Mouse (Mus musculus) megakaryocyte progenitor cell, adult 5-6 weeks (primary cell): Measurements from ENCODE around the gene Cacnb1. TPM values are rescaled to one million over a fixed set of nuclear protein-coding genes. Genes with fewer than 3 reads are reported as not detected.
A peak's percentile ranks its signal among the peaks of the same experiment; 100 is the strongest.

Source experiments
- ATAC-seq: replicated peaks from 2 replicates; pipeline ENCODE4 v1.8.0; 2016; ENCODE audit warnings: mild to moderate bottlenecking, moderate TSS enrichment, inconsistent platforms; ENCODE audit not compliant: poor library complexity
- total RNA-seq, 2 experiments: library from RNA; stranded (forward) in 1 of 2; stranded (reverse) in 1 of 2; fragments of 157-497, 149-512 nt in 1 of 2; fragments of 200-1000 nt in 1 of 2; gene quantifications; 2 replicates each; pipeline versions ENCODE4 v1.2.3 to v1.2.4; 2015 to 2017

Gene Cacnb1
- total RNA-seq, 2 experiments from 2014 or later, result 0.17 to 0.92 TPM

DNA sequence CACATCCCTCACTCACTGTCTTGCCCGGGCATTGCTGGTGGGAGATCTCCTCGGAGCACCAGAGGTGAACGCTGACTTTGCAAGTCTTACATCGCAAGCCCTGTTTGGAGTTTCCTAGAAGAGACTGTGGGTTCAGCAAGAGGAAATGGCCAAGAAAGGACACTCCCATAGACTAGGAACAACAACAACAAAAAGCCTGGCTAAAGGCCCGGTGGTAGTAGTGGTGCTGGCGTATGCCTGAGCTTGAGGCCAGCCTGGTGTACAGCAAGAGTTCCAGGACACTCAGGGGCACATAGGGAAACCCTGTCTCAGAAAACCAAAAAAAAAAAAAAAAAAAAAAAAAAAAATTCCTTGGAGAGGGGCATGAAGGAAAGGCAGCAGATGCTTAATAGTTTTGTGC, 19.9 kb upstream of the Cacnb1 start:
- ATAC-seq, result no peak

DNA sequence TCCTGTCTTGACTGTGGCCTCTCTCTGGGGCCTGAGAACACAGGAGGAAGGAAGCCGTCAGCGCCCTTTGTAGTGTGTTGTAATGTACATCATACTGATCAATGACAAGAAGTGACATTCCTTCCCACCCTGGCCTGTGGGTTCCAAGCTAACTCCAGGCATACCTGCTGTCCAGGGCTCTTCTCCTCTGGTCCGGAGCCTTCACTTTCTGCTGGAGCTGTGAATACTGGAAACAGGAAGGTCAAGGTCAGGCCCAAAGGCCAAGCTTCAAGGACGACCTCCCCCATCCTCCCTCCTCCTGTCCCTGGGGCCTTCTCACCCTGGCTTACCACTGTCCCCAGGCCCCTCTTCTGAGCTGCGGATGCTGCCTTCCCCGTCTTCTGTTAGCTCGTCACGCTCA, 18.1 kb upstream of the Cacnb1 start:
- ATAC-seq, result no peak

DNA sequence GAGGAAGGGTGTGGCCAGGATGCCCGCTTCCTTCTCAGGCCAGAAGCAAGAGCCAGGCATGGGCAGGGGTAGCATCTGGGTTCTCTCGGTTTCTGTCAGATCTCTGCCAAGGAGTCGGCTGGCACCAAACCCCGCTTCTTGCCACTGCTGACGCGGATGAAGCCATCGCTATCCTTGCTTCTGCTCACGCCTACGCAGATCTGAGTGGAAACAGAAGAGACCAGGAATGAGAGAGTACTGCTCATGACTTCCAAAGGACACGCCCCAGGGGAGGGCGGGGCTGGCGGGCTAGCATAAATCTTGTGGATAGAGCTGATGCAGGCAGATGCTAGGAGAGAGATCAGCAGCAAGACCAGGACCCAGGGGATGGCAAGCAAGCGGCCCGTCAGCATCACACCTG, 15.0 kb upstream of the Cacnb1 start:
- no peak for ATAC-seq

DNA sequence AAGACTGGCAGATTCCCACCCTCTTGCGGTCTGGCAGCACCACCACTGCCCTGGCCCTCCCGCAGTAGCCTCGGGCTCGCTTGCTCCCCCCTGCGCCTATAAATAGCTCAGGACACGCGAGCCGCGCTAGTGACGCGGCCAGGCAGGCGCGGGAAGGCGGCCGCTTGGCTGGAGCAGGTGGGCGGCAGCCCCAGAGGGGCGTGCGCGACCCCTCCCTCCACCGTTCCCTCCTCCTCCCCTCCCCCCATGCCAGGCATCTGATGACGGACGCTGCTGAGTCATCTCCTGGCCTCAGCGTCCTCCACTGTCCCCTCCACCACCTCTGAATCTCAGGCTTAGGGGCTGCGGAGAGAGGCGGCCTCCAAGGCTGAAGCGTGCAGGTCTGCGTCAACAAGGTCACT, 13.1 kb upstream of the Cacnb1 start:
- peak; percentile 24; the same call in 1 of the 2 replicates for ATAC-seq

DNA sequence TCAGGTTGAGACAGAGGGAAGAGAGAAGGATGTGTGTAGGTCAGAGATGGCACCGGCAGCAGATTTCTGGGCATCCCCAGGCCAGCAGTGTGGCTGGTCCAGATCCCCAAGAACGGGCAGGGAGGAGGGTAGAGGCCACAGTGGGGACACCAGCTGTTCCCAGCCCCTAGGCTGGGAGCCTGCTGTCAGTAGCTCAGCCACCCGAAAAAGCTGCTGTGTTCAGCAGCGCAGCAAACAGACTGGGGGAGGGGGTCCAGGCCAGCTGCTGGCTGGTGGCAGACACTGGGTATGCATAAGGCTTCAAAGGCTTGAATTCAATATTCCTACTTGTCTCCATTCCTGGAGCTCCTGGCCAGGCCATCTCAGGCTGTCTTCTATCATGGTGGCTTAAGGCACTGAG, 12.0 kb upstream of the Cacnb1 start:
- no peak for ATAC-seq

DNA sequence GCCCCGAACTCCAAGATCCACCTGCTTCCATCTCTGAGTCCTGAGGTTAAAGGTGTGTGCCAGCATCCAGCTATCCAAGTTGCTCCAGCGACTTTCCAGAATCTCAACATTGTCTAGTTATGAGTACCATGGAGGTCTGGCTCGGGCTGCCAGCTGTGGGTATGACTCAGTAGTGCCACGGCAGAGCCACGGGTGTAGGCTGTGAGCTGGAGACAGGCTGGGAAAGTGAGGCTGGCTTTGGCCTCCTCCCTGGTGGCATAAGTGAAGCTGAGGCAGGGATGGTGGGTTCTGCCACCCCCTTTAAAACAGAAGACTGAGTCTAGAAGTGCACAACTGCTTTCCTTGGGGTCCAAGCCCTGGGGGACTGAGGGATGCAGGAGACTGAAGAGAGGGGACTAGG, 11.2 kb upstream of the Cacnb1 start:
- ATAC-seq, result no peak

DNA sequence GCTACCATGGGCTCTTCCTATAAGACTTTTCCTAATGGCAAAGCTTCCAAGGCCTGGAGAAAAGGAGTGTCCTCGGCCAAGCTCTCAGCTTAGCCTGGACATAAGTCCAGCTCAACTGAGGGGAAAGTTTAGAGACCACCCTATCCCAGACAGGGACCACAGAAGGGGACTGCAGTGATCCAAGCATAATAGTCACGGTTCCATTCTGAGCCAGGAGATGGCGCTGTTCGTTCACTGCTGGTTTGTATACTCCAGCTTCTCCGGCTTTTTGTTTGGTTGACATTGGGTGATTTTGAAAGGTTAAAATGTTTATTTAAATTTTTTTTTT, 8.6 kb upstream of the Cacnb1 start:
- peak; percentile 66 for ATAC-seq

DNA sequence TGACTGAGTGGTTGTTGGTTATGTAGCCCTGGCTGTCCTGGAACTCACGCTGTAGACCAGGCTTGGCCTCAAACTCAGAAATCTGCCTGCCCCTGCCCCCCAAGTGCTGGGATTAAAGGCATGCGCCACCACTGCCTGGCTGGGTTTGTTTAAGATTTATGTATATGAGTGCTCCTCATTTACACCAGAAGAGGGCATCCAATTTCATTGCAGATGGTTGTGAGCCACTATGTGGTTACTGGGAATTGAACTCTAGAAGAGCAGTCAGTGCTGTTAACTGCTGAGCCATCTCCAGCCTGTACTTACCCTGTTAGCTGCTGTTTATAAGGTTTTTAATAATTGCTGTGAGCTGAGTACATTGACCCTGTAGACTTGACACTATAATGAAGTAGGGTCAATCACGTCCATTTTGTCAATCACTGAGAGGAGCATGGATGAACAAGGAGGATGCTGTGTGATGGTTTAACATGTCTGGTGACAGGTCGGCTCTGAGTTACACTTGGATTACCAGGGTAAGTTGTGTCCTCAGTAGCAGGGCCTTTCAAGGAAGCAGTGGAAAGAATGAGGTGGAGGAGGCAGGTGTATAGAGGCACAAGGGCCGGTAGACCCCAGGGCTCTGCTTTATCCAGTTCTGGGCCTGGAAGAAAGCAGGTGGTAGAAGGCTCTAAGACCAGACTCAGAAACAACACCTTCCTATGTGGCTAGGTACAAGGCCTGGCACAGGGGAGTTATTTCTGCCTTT, 8.0 kb upstream of the Cacnb1 start:
- no peak for ATAC-seq

DNA sequence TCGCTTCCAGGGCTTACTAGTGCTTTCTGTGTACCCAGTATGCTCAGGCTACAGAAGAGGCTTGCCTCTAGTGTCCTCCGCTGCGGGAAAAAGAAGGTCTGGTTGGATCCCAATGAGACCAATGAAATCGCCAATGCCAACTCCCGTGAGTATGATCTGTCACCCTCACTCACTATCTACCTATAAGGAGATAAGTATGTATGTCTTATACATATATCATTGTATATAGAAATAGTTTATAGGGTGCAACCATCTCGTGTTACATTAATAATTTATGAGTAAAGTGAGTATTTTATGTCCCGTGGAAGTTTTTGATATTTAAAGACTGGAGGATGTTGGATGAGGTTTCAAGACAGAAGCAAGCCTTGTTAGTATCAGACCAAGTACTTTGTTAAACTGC, 5.0 kb upstream of the Cacnb1 start:
- no peak for ATAC-seq

DNA sequence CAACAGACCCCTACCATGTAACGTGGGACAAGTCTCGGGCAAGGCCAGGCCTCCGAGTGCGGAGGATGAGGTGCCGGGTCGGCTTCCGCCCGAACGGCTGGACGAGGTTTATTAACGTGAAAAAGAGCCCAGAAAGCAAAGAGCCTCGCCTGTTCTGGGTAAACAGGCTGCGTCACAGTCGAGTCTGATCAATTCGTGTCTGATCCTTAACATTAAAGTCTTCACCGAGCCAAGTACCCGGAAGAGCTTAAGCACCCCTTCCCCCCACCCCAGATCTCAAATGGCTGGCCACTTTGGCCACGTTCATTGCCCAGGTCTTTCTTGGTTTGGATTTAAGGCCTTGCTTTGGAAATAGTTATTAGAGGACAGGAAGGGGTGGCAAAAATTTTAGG, 4.5 kb upstream of the Cacnb1 start:
- no peak for ATAC-seq

DNA sequence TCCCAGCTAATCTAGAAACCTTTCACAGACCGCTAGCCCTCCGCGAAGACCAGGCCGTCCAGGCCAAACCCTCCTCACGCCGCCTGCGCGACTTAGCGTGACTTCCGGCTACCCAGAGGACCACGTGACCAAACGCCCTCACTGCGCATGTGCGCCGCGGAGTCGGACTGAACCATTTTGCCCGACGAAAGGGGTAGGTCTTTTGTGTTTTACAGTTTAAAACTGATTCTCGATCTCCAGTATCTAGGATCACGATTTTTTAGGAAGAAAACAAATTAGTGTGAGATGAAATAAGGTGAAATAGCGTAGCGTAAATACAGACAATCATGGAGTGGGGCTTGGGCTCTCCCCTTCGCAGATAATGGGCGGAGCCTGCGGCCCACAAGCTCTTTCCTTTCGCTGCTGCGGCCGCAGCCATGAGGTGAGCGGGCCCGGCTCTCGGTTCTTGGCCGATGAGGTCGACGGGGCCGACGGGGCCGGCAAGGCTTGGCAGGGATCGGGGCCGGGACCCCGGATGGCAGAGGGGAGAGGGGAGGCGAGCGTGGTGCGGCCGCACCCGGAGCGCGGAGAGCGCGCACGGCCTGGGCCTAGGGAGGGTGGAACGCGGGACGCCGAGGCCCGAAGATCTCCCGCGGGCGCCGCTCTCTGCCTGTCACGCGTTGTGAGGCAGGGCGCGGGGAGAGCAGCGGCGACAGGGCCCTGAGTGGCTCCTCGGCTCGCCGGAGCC, 3.9 kb upstream of the Cacnb1 start, which contains the start of gene Rpl19:
TSS of gene Rpl19 (plus strand) at position 141 of the 727 bp plus-strand sequence.
- ATAC-seq, result peak; percentile 74

DNA sequence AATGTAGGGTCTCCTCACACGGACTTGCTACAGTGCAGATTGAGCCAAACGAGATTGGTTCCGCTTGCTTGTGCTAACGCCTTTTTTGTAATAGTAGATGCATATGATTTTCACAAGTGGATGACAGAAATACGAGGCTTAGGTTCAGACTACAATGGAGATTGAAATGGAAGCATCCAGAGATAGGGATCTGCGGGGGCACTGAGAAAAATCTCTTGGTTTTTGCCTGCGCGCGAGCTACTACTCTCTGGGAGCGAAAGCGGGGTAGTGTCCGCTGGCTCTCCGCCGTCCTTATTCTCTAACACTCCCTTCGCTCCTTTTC, 3.4 kb upstream of the Cacnb1 start:
- ATAC-seq, result peak; percentile 11; the same call in 1 of the 2 replicates

DNA sequence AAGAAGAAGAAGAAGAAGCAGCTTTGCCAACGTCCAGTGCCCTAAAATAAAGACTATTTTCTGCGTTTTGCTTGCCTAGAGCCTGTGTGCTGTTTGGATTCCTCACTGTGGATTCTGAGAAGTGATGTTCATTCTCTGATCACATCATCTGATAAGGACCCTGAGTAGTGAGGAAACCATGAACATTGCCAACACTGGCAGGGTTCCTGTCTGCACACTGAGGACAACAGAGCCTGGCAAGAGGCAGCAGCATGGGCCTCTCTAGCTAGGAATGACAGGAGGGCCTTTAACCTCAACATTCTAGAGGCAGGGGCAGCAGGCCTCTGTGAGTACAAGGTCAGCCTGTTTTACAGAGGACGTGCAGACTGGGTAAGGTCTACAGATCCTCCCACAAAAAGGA, 1.7 kb upstream of the Cacnb1 start:
- ATAC-seq, result no peak

DNA sequence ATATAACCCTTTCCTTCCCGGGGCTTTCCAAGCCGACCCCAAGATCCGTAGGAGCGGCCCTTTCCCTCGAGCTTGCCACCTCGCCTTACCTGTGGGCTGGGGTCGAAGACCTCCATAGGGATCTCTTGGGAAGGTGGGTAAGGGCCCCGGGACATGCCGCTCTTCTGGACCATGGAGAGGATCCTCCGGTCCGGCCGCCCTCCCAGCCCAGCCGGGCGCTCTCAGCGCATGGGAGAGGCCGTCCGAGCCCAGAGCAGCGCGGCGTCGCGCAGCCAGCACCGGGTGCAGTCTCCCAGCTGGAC, 630 bp downstream of the Cacnb1 start:
- 0 out of 2 replicates have a peak, but pooled peaks have one; percentile 8 for ATAC-seq

DNA sequence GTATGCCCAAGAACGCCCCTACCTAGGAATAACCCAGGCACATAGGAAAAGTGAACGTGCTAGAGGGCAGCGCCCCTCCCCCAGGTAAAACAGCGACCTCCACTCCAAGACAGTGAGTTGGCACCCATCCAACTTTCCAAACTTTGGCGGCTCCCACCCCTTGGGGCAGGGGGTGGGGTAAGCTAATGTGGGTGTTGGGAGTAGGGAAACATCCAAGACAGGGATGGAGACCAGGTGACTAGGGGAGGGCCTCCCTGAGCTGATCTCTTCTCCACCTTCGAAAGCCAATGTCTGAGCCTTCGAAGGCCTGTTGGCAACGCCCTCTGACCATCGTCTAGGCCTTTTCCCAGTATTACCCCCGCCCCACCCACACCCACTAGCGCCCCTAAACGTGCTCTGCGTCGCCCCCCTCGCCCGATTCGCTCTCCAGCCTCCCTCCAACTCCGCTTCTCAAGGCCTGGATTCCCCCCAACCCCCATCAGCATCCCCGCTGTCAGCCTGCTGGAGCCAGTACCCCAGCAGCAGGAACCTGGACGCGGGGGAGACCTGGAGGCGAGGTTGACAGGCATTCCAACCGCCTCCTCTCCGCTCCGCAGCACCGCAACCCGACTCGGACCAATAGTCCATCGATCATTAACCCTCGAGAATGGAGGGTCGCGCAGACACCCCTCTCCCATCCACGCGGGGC, 1.1 kb downstream of the Cacnb1 start:
- ATAC-seq, result no peak

DNA sequence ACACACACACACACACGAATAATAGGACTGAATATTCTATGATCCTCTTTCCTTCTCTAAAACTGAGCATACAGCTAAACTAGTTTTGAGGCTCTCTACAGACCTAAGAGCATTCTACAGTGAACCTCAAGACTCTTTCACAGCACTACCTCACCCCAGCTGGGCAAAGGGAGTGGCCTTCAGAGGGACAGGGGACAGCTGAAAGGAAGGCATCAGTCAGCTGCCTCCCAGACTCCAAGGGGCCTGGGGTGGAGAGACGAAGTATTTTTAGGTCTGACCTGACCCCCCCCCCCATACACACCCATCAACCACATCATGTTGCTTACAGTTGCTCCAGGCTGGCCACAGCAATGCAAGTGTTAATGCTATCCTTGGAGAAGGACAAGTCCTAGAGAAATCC, 1.7 kb downstream of the Cacnb1 start:
- ATAC-seq, result no peak

DNA sequence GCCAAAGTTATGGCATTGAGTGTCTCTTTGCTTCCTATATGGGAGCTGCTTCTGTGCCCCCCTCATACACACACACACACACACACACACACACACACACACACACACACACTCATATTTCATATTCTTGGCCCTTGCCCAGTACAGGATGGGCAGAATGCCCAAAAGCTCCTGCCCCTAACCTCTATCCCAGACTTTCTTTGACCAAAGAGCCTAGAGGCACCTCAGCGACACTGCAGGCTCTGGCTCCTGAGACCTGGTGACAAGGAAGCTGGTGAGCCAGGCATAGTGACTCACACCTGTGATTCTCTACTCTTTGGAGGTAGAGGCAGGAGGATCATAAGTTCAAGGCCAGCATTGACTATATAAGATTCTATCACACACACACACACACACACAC, 2.1 kb downstream of the Cacnb1 start:
- no peak for ATAC-seq

DNA sequence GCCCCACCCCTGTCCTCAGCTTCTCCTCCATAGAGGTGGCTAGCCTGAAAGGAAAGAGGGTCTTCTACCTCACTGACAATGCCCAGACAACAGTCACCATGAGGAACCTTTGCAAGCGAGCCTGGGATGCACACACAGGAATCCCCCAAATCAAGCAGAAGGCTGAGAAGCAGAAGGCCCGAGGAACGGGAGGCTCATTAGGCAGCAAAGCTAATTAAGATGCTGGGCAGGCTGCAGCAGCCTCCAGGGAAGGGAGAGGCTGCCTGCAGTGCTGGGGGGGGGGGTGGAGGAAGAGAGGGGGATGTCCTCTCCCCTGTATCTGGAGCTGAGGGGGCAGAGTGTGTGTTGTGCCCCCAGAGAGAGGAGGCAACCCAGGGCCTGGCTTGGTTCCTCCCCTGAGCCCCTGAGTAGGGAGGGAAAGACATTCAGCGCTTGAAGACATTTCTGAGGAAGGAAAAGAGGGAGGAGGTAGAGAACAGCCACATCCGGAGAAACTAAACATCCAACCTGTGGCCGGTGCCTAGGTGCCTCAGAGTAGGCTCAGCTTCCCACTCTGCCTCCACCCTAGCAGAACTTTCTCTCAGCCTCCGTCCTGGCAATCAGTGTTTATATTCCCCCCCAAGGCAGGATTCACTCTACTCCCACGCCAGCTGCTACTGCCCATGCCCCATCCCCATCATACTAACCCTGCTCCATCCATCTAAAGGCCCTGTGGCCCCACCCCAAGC, 2.8 kb downstream of the Cacnb1 start:
- ATAC-seq, result no peak

DNA sequence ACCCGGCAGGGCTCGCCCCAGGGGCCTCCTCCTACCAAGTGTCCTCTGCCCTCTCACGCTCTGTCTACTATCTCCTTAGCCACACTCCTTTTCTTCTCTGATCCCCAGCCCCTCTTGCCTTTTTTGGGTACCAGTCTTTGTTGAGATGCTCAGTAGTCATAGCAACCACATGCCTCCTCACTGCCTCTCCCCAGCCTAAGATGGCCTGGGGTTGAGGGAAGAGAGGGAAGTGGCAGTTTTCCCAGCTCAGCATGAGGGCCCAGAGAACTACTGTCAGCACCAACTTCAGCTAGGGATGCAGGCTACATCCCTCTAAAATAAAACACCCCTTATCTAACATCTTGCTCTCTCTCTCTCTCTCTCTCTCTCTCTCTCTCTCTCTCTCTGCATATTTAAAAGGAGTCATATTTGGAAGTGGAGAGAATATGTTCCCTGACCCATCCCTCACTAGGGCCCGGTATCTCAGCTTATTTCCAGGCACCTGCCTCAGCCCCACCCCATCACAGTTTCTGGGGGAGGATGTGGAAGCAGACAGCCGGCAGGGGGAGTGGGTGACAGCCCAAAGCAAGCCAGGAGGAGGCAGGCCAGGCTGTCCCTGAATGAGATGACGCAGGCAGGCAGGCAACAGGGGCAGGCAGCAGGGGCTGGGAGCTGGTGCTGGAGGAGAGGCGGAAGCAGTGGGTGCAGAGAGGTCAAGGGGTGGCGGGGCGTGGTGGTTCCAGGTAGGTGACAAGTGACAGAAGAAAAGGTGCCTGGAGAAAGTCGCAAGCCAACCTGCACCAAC, 3.8 kb downstream of the Cacnb1 start:
- ATAC-seq, result peak; percentile 63

DNA sequence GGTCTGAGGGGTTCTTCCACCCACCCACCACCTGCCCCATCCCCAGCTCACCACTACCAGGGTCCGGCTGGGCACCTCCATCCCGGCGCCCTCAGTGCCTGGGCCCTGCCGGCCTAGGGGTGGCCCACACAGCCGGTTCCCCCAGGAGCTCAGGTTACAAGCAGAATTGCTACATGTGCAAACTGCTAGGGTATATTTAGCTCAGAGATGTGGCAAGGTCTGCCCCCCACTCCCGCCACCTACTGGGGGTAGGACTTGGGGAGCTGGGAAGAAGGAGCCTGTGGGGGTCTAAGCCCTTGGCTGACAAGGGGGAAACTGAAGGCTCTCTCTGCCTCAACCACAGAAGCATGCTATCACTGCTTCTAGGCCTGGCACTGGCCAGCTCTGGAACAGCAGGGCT, 4.6 kb downstream of the Cacnb1 start:
- no peak for ATAC-seq

DNA sequence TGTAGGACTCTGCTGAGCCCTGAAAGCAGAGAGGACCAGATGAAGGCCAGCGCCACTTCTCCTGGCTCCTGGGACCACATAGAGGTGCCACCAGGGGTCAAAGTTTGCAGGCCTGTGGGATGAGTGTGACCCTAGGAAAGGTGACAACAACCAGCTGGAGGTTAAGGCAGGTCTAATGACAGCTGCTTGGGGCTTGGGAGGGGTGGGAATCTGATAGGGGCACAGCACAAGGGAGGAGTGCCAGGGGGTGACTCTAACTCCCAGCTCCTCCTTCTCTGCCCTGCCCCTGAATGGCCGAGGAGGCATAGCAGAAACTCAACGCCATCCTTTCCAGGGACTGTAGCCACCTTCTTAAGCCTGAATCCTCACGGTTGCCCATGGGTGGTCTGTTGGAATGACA, 6.0 kb downstream of the Cacnb1 start:
- no peak for ATAC-seq
